ENCODE assay signal across 25 mouse cellular contexts in genomic region chr19:42075992-42076391, GRCm38 (mm10). TPM values are rescaled to one million over a fixed set of nuclear protein-coding genes. Genes with fewer than 3 reads are reported as not detected.
DNase-seq lines count a peak whose midpoint lies in the region; ATAC-seq and TF ChIP-seq lines count a peak whose summit lies in the region.
"Had no signal": no experiment of that assay in that cellular context is flagged by ENCODE, and none has a peak within 500 bp of the region (broad histone marks: within the 10 kb centered on the region; RNA-seq: fewer than 3 reads in every experiment).

No protein-coding gene starts in this region.

- in situ Hi-C loops in ES-E14 (cut with MboI; ENCODE audit: low sequenced_read_pairs in 2 of 2, unreplicated experiment in 2 of 2) = no loop called here

- no peak overlapping the region for H3K27ac ChIP-seq in midbrain, embryonic 11.5 days (ENCODE audit: low read depth, low read length)
- H3K27ac ChIP-seq in midbrain, postnatal 0 days (ENCODE audit: low read depth, low read length) = no peak overlapping the region
- H3K27ac ChIP-seq in ES-E14 (ENCODE audit: insufficient read depth, low read depth, low read length, poor library complexity, severe bottlenecking) = no peak overlapping the region
- H3K27ac ChIP-seq: embryonic facial prominence, embryonic 10.5 days; embryonic facial prominence, embryonic 12.5 days; forebrain, embryonic 13.5 days; forebrain, embryonic 15.5 days had no signal

- H3K4me2 ChIP-seq in midbrain, embryonic 11.5 days = no peak overlapping the region
- no peak overlapping the region for H3K4me2 ChIP-seq in midbrain, postnatal 0 days (ENCODE audit: low read depth, low read length, poor library complexity, severe bottlenecking)
- H3K4me2 ChIP-seq: embryonic facial prominence, embryonic 12.5 days; forebrain, embryonic 13.5 days; forebrain, embryonic 15.5 days had no signal

- WGBS in midbrain, embryonic 11.5 days = 89% methylated on average over 16 of the region's 16 CpGs
- 89% methylated on average over 16 of the region's 16 CpGs for WGBS in midbrain, postnatal 0 days

- H3K36me3 ChIP-seq in midbrain, embryonic 11.5 days (ENCODE audit: control insufficient read depth, insufficient read depth, low read length) = peaks cover 8% of the 10 kb centered on the region; the same call in 1 of the 2 replicates
- peaks cover 40% of the 10 kb centered on the region for H3K36me3 ChIP-seq in midbrain, postnatal 0 days (ENCODE audit: insufficient read depth, low read length)
- H3K36me3 ChIP-seq in ES-E14 (ENCODE audit: control insufficient read depth, insufficient read depth, low read length, poor library complexity, severe bottlenecking) = no peaks in the 10 kb centered on the region

- ATAC-seq in midbrain, embryonic 11.5 days (ENCODE audit: low FRiP score) = no peak
- ATAC-seq in midbrain, postnatal 0 days (ENCODE audit: low FRiP score) = no peak
- ATAC-seq: CD4-positive, CD25-positive, alpha-beta regulatory T cell, adult 4 months; forebrain, embryonic 13.5 days; forebrain, embryonic 15.5 days; forebrain, postnatal 0 days had no signal

- no peak overlapping the region for H3K9ac ChIP-seq in midbrain, embryonic 11.5 days (ENCODE audit: low read length)
- no peak overlapping the region for H3K9ac ChIP-seq in midbrain, postnatal 0 days (replicated peaks; ENCODE audit: low read length, poor library complexity, severe bottlenecking)
- no peak overlapping the region; the same call in 1 of the 2 replicates for H3K9ac ChIP-seq in ES-E14 (ENCODE audit: insufficient read depth, low read depth, low read length, poor library complexity, severe bottlenecking)
- H3K9ac ChIP-seq: embryonic facial prominence, embryonic 12.5 days; forebrain, embryonic 13.5 days; forebrain, embryonic 15.5 days; forebrain, postnatal 0 days had no signal

- DNase-seq in heart, adult 11 months = peak; percentile 68
- no peak for DNase-seq in heart, adult 8-10 months (ENCODE audit: low spot score)
- DNase-seq in midbrain, embryonic 11.5 days (ENCODE audit: low spot score, missing footprints) = peak; percentile 60
- DNase-seq in midbrain, postnatal 0 days (ENCODE audit: low spot score) = no peak
- no peak for DNase-seq in ES-E14 (ENCODE audit: low read depth, low spot score)
- peak; percentile 29 for DNase-seq in ZHBTc4 (ENCODE audit: low read depth, low spot score)
- DNase-seq in gastrocnemius, postnatal 10 days = no peak
- no peak for DNase-seq in kidney, adult 11 months
- DNase-seq: adrenal gland, postnatal 10 days; adrenal gland, postnatal 25 days; B cell, adult 2 months; cerebellum, adult 11 months; cerebellum, adult 18-20 months; cerebellum, adult 8-10 months; cerebellum, postnatal 25 days; forebrain, postnatal 0 days had no signal

- TF ChIP-seq CTCF in midbrain, postnatal 0 days (IDR thresholded peaks at IDR 0.05) = no peak

- H3K4me3 ChIP-seq in midbrain, embryonic 11.5 days (ENCODE audit: low read depth, low read length) = no peak overlapping the region
- H3K4me3 ChIP-seq in midbrain, postnatal 0 days (ENCODE audit: low read depth, low read length) = no peak overlapping the region
- peak overlapping the region; percentile 2 to 6; a peak in 1 of 4 replicates for H3K4me3 ChIP-seq in ES-E14 (ENCODE audit: insufficient read depth in 1 of 2, low read depth in 1 of 2, low read length in 2 of 2, poor library complexity in 1 of 2, severe bottlenecking in 1 of 2)
- H3K4me3 ChIP-seq: embryonic facial prominence, embryonic 10.5 days; embryonic facial prominence, embryonic 12.5 days; forebrain, embryonic 13.5 days; forebrain, embryonic 15.5 days had no signal

- no peaks in the 10 kb centered on the region for H3K9me3 ChIP-seq in midbrain, embryonic 11.5 days (ENCODE audit: control insufficient read depth, low read length)
- H3K9me3 ChIP-seq in midbrain, postnatal 0 days (ENCODE audit: low read length) = no peaks in the 10 kb centered on the region
- H3K9me3 ChIP-seq in ES-E14 (ENCODE audit: control insufficient read depth, insufficient read depth, low read depth, low read length) = no peaks in the 10 kb centered on the region
- H3K9me3 ChIP-seq: embryonic facial prominence, embryonic 10.5 days; embryonic facial prominence, embryonic 12.5 days; forebrain, embryonic 13.5 days; forebrain, embryonic 15.5 days had no signal

- no peaks in the 10 kb centered on the region for H3K27me3 ChIP-seq in midbrain, embryonic 11.5 days (ENCODE audit: control insufficient read depth, insufficient read depth, low read length)
- H3K27me3 ChIP-seq in midbrain, postnatal 0 days (ENCODE audit: insufficient read depth, low read length) = no peaks in the 10 kb centered on the region
- H3K27me3 ChIP-seq: embryonic facial prominence, embryonic 12.5 days; forebrain, embryonic 13.5 days; forebrain, embryonic 15.5 days had no signal

- no peaks in the 10 kb centered on the region for H3K4me1 ChIP-seq in midbrain, embryonic 11.5 days (ENCODE audit: control insufficient read depth, insufficient read depth, low read length)
- no peaks in the 10 kb centered on the region for H3K4me1 ChIP-seq in midbrain, postnatal 0 days (ENCODE audit: insufficient read depth, low read length)
- H3K4me1 ChIP-seq in ES-E14 (ENCODE audit: control insufficient read depth in 2 of 2, insufficient read depth in 2 of 2, low read length in 2 of 2, poor library complexity in 1 of 2) = no peaks in the 10 kb centered on the region; a peak in 1 of 4 replicates
- H3K4me1 ChIP-seq: embryonic facial prominence, embryonic 10.5 days; embryonic facial prominence, embryonic 12.5 days; forebrain, embryonic 13.5 days; forebrain, embryonic 15.5 days had no signal

TF ChIP-seq in ES-E14, 5 proteins besides CTCF, POLR2A, EP300 and RAD21:
- TF ChIP-seq MAFK (IDR thresholded peaks at IDR 0.05; ENCODE audit: insufficient read depth, low read depth, low read length) = no peak
- TF ChIP-seq ZNF384 (IDR thresholded peaks at IDR 0.05; ENCODE audit: low read depth, low read length) = no peak
- TF ChIP-seq HCFC1 (IDR thresholded peaks at IDR 0.05; ENCODE audit: borderline replicate concordance, insufficient read depth, low read length) = no peak
- TF ChIP-seq CHD2 (IDR thresholded peaks at IDR 0.05; ENCODE audit: low read depth, low read length) = no peak
- no peak for TF ChIP-seq ZC3H11A (IDR thresholded peaks at IDR 0.05; ENCODE audit: borderline replicate concordance, low read depth, low read length)

RNA-seq across cellular contexts. Expression of gene Morn4, which starts 10.2 kb away (rescaled TPM):
- total RNA-seq in heart, adult 8-10 months (2022) = 1 to 10 TPM; 2.2 to 4.0 (median 2.4) TPM
- polyA plus RNA-seq in midbrain, embryonic 11.5 days (2014; fragmentation: Nextera tagmentation; extraction: Ambion mirVana) = 65.1 and 65.6 TPM in 2 replicates
- total RNA-seq in midbrain, postnatal 0 days (2014; rRNA removed) = 47.2 and 47.5 TPM in 2 replicates
- 122 and 123 TPM in 2 replicates for polyA plus RNA-seq in midbrain, postnatal 0 days (2015; fragmentation: Nextera tagmentation; extraction: Ambion mirVana)
- total RNA-seq in ES-E14 (2012; rRNA removed) = 2.9 and 3.1 TPM in 2 replicates
- total RNA-seq in gastrocnemius, postnatal 10 days (2021) = 1 to 10 TPM; 1.8 to 2.6 TPM

RNA-seq across cellular contexts. Expression of gene Pi4k2a, which starts 14.3 kb away (rescaled TPM):
- 10 to 100 TPM; 17.7 to 23.2 (median 22.2) TPM for total RNA-seq in heart, adult 8-10 months (2022)
- 19.9 and 22.1 TPM in 2 replicates for polyA plus RNA-seq in midbrain, embryonic 11.5 days (2014; fragmentation: Nextera tagmentation; extraction: Ambion mirVana)
- total RNA-seq in midbrain, postnatal 0 days (2014; rRNA removed) = 19.3 and 21.9 TPM in 2 replicates
- polyA plus RNA-seq in midbrain, postnatal 0 days (2015; fragmentation: Nextera tagmentation; extraction: Ambion mirVana) = 30.6 and 33.0 TPM in 2 replicates
- total RNA-seq in ES-E14 (2012; rRNA removed) = 23.2 and 23.4 TPM in 2 replicates
- total RNA-seq in gastrocnemius, postnatal 10 days (2021) = 10 to 100 TPM; 13.3 to 14.7 TPM

RNA-seq across cellular contexts. Expression of gene 4933411K16Rik, which starts 23.9 kb away (rescaled TPM):
- total RNA-seq in heart, adult 8-10 months (2022) = under 1 TPM in 2 of 4 experiments, not detected in 2; 0.22 to 0.31 TPM
- 0.10 TPM in 1 of 2 replicates, not detected in the other for polyA plus RNA-seq in midbrain, embryonic 11.5 days (2014; fragmentation: Nextera tagmentation; extraction: Ambion mirVana)
- 0.24 TPM in 1 of 2 replicates, not detected in the other for total RNA-seq in midbrain, postnatal 0 days (2014; rRNA removed)
- not detected in 2 replicates for polyA plus RNA-seq in midbrain, postnatal 0 days (2015; fragmentation: Nextera tagmentation; extraction: Ambion mirVana)
- total RNA-seq in ES-E14 (2012; rRNA removed) = 0.62 and 0.69 TPM in 2 replicates
- total RNA-seq in gastrocnemius, postnatal 10 days (2021) = under 1 TPM; 0.40 to 0.50 TPM
- total RNA-seq: CH12.LX, MEL had no signal
- polyA plus RNA-seq: CD4-positive, CD25-positive, alpha-beta regulatory T cell, adult 4 months; embryonic facial prominence, embryonic 12.5 days; embryonic facial prominence, embryonic 14.5 days; forebrain, embryonic 13.5 days; forebrain, embryonic 15.5 days; forebrain, postnatal 0 days had no signal

RNA-seq across cellular contexts. Expression of gene Hoga1, which starts 30.6 kb away (rescaled TPM):
- total RNA-seq in heart, adult 8-10 months (2022) = 1 to 10 TPM in 3 of 4 experiments, under 1 TPM in 1; 0.92 to 2.5 (median 1.5) TPM
- 0.80 and 1.2 TPM in 2 replicates for polyA plus RNA-seq in midbrain, embryonic 11.5 days (2014; fragmentation: Nextera tagmentation; extraction: Ambion mirVana)
- 3.1 TPM in 2 replicates for total RNA-seq in midbrain, postnatal 0 days (2014; rRNA removed)
- 3.4 and 4.0 TPM in 2 replicates for polyA plus RNA-seq in midbrain, postnatal 0 days (2015; fragmentation: Nextera tagmentation; extraction: Ambion mirVana)
- 0.89 and 1.6 TPM in 2 replicates for total RNA-seq in ES-E14 (2012; rRNA removed)
- 1 to 10 TPM; 4.5 to 4.6 TPM for total RNA-seq in gastrocnemius, postnatal 10 days (2021)
- total RNA-seq: CH12.LX had no signal
- polyA plus RNA-seq: CD4-positive, CD25-positive, alpha-beta regulatory T cell, adult 4 months had no signal

RNA-seq across cellular contexts. Expression of gene Ankrd2, which starts 40.2 kb away (rescaled TPM):
- under 1 TPM in 3 of 4 experiments, not detected in 1; 0.49 to 0.63 (median 0.53) TPM for total RNA-seq in heart, adult 8-10 months (2022)
- polyA plus RNA-seq in midbrain, embryonic 11.5 days (2014; fragmentation: Nextera tagmentation; extraction: Ambion mirVana) = not detected in 2 replicates
- total RNA-seq in midbrain, postnatal 0 days (2014; rRNA removed) = 0.71 and 1.7 TPM in 2 replicates
- 0.81 and 2.4 TPM in 2 replicates for polyA plus RNA-seq in midbrain, postnatal 0 days (2015; fragmentation: Nextera tagmentation; extraction: Ambion mirVana)
- total RNA-seq in ES-E14 (2012; rRNA removed) = 0.45 TPM in 1 of 2 replicates, not detected in the other
- total RNA-seq in gastrocnemius, postnatal 10 days (2021) = 10 to 100 TPM; 65.0 to 72.7 TPM
- total RNA-seq: CH12.LX; forebrain, postnatal 0 days; MEL had no signal
- polyA plus RNA-seq: CD4-positive, CD25-positive, alpha-beta regulatory T cell, adult 4 months; forebrain, embryonic 11.5 days had no signal

Comparison
In these comparisons a context has a peak if more than half of its experiments do, and no peak if none do; other contexts are left out.
1. DNase-seq: peak in heart, adult 11 months (single experiment), midbrain, embryonic 11.5 days (single experiment) and ZHBTc4 (single experiment); none in heart, adult 8-10 months (single experiment), midbrain, postnatal 0 days (single experiment), ES-E14 (single experiment), gastrocnemius, postnatal 10 days (single experiment) and kidney, adult 11 months (single experiment).
2. H3K4me3 ChIP-seq: peak in ES-E14 (2 of 2); none in midbrain, embryonic 11.5 days (single experiment) and midbrain, postnatal 0 days (single experiment).